Mouse (Mus musculus) ES-Bruce4 (cell line): ENCODE data around the gene Gm20661.

Source experiments
- CTCF ChIP-seq: IDR thresholded peaks from one replicate; pipeline ENCODE4 v1.8.1; 2011; ENCODE audit warnings: low read depth, low read length
- EP300 ChIP-seq: IDR thresholded peaks from 2 replicates; pipeline ENCODE4 v1.6.1; 2011; ENCODE audit warnings: low read depth, low read length; ENCODE audit not compliant: insufficient read depth
- POLR2A ChIP-seq: IDR thresholded peaks from one replicate; pipeline ENCODE4 v1.8.1; 2011; ENCODE audit warnings: low read length; ENCODE audit not compliant: insufficient read depth

- TF ChIP-seq CTCF (no peak), POLR2A (no peak), EP300 (no peak)
These were observed 8.2 kb upstream of the Gm20661 start for GRCm38 (mm10) chr9:107974491-107975171.
